Mouse (Mus musculus): ENCODE results near the gene Armh3. TPM values are rescaled to one million over a fixed set of nuclear protein-coding genes. Genes with fewer than 3 reads are reported as not detected.

The Armh3 gene
- total RNA-seq (2021) = 10 to 100 TPM; 12.9 to 17.9 TPM
- long read RNA-seq, experiment 1, partial matches to known transcripts = 8 of 11 reads
- long read RNA-seq, experiment 1, other reads (novel, unspliced or antisense) = 1 of 11 reads
- long read RNA-seq, experiment 2 = 0 reads

DNA sequence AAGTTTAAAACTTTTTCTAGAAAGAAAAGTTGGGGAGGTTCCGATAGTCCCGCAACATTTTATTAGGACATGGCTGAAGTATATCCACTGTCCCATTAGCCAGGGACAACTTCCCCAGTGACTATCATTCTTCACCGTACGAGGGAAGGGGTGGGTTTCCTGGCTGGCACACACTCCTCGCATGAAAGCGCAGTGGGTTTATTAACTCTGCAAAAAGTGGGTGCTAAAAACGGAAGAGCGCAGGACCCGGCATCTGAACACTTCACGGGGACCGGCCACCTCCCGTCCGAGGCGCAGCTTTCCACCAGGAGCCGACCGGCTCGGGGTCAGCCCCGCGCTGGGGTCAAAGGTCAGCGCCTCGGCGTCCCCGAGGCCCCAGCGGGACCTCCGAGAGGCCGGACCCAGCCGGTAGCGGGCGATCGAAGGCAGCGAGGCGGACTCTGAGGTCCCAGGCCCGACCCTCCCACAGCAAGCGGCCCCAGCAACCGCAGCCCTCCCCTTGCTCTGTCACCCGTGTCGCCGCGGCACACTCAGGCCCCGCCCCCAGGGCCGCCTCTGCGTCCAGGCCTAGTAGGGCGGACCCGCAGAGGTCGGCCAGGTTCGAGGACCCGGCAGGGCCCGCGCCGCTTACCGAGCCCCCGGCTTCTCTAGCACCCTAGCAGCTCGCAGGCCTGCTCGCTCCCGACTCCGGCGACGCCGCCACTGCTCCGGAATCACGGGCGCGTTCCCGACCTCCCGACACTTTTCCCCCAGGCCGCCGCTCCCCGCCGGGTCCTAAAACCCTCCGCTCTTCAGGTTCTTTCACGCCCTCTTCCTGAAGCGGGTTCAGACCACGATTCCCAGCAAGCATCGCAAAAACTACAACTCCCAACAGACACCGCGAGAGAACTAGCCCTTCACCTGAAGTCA, at the start of gene Armh3:
Gene Armh3, minus strand, starts transcription at position 704 of the 909 bp plus-strand sequence.
- DNase-seq = peak; percentile 93 to 96

DNA sequence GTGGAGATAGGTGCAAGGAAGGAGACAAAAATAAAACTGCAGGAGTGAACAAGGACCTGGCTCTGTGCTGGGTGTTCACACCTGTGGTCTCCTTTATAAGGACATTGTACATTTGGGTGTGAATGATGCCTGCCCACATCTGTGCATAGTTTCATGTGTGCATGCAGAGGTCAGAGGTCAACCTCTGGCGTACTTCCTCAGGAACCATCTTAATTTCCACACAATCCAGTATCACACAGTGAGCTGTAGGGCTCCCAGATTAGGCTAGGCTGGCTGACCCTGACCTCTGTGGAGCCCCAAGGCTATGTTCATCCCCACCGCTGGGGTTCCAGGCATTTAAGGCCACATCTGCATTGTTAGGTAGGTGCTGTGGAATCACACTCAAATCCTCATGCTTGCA, 49.1 kb upstream of the Armh3 start:
- no peak for DNase-seq

DNA sequence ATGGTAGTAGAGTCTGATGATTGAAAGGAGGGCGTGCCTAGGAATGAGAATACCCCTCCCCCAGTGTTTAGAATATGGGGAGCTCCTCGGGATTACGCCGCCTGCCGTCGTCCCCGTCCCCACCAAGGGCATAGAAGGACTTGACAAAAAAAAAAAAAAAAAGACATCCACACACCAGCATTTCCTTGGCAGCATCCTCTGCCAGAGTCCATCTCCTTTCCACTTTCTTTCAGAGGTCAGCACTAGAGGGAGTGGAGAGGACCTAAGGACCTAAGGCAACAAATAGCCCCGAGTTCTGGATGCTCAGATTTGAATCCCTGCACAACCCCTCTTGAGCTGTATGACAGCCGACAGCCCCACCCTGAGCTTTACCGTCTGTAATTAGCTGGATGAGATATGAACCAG, 48.3 kb upstream of the Armh3 start:
- DNase-seq = no peak

DNA sequence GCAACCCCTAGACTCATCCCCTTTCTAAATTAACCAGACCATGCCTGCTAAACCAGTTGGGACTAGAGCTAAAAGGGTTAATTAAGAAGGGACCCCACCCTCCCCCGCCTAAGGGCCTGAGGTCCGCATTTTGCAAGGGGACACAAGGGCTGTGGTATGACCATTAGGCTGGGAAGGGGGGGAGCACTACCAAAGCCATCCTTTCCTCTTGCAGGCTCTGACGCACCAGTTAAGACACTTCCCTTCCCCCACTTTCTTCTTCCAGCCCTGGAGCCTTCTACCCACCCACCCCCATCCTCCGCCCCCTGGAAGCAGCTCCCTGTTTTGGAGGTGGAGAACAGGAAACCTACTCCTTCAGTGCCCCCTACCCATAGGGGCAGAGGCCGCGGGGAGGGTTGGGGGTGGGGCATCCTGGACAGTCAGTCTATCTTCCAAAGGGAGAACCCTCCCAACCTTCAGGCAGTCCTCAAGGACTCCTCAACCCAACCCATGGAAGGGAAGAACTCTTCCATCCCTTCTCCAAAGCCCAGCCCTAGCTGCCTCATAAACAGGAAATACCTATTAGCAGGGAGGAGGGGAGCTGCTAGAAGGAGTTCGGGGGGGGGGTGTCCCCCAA, 47.5 kb upstream of the Armh3 start:
- DNase-seq = peak; percentile 45 to 69

DNA sequence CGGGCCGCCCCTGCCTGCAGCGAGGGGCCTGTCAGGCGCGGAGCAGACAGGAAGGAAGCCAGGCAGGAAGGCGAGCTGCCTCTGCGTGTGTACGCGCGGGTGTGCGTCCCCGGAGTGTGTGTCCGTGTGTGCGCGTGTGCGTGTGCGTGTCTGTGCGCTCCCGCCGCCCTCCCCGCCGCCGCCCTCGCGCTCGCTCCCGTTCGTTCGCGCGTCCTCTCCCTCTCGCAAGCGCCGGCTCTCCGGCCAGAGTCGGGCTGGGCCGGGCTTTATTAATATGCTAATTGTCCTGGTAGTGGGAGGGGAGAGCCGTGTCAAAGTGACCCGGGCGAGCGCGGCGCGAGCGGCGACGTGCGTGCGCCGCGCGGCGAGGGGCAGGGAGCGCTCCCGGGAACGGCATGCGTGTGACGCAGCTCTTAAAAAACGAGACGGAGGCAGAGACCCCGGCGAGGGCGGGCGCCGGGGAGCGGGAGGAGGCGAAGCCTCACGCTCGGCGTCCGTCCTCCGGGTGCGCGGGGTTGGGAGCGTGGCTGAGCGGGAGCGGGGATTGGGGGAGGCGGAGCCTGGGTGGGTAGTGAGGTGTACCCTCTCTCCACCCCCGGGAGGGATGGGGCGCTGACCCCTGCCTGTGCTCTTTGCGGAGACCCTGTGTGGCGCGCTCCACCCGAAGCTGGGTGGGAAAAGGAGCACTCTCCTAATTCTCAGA, 46.9 kb upstream of the Armh3 start, which contains the start of gene Ldb1:
Gene Ldb1, minus strand, starts transcription at position 222 of the 703 bp plus-strand sequence.
- DNase-seq = peak; percentile 91 to 92

DNA sequence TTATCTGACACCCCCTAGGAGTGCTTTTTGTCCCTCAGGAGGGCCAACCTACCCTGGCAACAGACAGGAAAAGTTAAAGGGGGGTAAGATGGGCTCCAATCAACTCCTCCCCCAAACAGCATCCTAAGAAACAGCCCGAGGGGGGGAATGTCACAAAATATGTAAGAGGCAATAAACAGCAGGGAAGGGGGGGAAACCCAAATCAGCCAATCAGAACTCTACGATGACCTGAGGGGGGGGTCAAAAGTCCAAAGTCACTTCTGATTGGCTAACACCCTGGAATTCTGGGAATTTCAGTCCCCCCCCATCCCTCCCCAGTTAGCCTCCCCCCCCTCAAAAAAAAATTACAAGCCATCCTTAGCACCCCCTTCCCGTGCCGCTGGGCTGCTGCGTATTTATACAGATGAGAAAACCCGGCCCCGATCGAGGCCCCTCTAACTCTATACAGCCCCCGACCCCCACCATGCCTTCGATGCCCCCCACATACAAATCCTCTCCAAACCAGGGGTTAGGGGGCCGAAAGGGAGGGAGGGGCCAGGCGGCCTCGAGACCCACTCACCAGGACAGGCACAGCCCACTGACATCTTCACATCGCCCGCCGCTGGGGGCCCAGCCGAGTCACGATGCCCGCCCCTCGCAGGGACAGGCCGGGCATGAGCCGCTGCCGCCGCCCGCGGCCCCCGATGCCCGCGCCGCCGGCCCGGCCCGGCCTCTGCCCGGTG, 46.1 kb upstream of the Armh3 start, which contains the start of gene Pprc1:
Gene Pprc1, plus strand, starts transcription at position 616 of the 722 bp plus-strand sequence.
- peak in 1 of 2 experiments; percentile 70 for DNase-seq

DNA sequence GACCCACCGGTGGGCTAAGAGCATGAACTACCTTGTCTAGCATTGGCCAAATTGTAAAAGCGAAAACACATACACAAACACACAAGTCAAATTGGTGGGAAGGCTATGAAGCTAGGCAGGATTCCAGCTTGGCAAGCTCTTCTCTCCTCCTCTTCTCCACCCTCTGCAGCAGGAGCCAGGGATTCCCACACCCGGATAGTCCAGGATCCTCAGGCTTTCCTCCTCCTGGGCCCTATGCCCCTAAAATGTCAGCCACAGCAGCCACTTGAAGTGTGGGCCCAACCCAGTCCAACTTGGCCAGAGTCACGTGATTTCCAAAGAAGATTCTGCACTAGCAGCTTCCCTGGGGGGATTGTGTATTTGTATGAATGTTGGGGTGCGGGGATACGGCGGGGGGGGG, 45.1 kb upstream of the Armh3 start:
- peak in 1 of 2 experiments; percentile 24 for DNase-seq

DNA sequence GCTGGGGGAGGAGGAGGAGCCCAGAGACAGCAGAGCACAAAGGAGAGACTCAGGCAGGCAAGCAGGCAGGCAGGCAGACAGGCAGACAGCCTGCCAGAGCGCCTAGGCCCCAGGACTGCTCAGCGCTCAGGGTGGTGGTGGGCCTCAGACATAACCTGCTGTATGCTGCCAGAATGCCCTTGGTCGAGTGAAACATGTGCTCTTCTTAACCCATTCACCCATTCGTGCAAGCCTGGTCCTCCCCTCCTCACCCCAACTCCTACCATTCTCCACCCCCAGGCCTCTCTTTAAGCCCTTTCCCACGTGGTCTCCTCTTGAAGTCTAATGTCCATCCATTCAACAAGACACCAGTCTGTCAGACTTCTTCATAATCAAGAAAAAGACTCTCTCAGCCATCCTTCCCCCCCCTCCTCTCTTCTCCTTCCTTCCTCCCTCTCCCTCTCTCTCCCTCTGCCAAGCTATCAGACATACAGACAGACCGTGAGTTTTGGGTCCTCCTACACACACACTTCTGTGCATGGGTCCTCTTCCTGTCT, 44.3 kb upstream of the Armh3 start:
- DNase-seq = peak; percentile 58 to 62

DNA sequence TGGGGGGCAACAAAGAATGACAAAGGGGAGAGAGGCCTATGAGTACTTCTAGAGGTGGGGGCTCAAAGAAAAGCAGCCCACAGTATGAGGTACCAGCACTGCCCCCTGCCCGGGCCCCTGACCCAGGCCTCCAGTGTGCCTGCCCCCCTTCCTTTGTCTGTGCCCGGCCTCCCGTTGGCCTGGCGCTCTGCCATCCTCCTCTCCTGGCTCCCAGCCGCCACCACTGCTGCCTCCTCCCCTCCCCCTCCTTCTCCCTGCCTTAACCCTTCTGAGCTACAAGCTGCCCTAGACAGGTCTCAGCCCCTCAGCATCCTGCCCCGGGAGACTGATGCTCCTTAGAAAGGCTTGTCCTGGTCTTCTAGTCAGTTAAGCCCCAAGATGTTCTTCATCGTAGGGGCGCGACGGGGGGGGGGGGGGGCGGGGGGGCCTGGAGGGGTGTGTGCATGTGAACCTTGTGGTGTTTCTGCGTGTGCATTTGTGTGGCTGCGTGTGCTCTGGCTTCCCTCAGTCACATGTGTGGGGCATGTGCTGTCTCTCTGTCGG, 43.7 kb upstream of the Armh3 start:
- peak; percentile 91 to 95 for DNase-seq

DNA sequence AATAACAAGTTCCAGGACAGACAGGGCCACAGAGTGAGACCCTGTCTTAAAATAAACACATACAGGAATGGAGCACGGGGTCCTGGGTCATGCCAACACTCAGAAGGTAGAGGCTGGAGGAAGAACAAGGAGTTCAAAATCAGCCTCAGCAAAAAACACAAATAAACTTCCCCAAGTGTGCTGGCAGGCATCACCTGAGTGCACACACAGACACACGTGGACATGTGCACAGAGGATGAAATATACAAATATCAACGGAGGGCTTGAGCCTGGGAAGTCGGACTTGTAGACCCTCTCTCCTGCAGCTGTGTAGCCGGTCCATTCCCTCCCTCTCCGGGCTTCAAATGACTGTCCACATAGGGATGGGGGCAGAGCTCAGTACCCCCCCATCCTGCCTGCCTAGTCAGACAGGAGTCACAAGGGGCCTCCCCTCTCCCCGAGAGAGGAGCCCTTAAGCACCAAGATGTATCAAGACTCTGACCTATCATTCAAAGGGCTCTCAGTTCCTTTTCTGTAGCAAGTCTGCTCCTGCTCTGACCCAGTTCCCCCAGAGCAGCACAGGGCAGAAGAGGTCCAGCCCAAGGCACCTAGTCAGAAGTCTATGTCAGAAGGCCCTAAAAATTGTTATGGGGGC, 43.1 kb upstream of the Armh3 start:
- no peak for DNase-seq

DNA sequence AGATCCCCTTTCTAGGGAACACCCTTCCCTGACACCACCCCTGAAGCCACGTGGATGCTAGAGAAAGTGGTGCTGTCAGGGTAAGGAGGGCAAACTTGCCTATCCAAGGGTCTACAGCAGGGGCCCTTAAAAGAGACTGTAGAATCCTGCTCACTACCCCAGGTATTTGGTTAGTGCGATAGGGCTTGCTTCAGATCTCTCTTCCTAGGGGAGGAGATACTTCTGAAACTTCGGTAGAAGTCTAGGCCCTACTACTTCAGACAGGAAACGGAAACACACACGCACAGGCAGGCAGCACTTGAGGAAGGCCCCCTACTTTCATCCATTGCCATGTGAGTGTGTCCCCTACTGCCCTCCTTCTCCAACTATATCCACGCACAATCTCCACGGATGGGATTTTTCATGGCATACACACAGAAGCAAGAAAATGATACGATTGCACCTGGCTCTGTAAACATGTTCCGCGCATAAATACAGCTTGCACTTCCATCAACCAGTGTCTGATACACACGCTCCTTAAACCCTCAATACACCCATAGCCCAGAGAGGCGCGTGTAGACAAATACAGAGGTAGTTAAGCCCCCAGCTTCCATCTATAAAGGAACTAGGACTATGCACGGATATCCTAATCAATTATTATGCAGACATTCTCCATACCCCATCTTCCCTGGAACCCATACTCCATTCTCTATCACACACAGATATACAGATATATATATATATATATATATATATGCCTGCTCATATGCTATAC, 42.0 kb upstream of the Armh3 start:
- DNase-seq = no peak

DNA sequence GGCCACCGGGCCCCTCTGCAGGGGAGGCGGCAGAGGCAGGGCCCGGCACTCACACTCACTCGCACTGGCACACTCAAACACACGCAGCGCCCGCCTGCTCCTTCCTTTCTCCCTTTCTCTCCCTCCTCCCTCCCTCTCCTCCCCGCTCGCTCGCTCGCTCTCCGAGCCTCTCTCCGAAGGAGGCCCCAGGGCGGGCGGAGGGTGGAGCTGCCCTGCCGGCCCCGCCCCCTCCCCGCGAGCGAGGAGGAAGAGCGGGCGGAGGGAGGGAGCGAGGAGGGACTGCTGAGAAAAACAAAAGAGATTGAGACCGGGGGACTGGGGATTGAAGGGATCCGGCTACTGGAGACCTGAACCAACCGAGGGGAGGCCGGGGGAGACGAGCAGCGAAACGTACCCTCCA, 41.2 kb upstream of the Armh3 start:
- peak; percentile 93 to 98 for DNase-seq

DNA sequence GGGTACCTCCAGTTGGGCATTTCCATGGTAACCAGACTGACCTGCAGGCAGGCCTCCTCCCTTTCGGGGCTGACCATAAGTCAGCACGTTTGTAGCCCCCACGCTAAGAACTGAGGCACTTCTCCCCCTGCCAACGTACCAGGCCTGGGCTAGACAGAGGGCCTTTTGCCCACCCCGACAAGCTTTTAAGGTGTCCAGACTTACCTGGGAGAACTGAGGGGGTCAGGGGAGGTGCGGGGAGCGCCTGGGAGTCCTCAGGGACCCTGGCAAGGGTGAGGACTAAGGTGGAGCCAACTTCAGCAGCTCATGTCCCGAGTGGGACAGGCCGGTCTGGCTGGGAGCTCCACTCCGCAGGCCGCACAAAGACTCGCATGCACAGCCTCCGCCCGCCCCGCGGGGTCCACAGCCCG, 40.6 kb upstream of the Armh3 start:
- DNase-seq = peak in 1 of 2 experiments; percentile 36

DNA sequence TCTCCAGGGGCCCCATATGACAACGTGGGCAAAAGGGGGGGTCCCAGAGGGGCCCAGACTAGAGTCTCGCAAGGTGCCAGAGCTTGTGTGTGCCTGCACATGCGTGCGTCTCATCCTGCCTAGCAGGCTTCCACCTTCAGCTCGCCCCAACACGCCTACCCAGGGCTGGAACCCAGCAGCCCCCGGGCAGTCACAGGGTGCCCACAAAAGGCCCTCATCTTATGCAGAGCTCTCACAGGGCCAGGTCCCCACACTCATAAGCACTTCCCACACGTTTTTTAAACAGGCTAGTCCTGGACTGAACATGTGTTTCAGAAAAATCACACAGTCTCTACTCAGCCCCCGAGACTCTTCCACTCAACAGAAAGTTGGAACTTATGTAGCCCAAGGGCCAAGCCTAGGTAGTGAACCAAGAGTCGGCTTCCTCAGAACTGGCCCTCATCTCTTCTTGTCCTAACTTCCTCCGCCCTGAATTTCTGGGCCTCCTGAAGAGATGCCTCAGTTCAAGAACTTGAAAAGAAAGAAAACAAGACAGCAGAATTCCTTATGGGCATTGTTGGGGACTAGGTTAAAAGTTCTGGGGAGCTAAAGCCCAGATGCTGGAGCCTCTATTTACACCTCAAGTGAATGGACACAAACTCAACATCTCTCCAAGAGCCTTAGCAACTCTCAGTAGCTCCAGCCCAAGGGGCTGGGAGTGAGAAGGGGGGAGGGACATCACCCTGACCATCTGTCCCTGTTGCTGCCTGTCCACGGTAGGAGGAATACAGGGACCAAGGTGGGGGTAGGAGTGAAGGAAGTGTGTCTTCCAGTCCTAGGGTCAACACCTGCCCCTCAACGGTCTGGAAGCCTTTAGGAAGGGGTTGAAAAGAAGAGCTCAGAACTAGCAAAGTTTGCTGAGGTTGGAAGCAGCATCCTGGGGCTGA, 39.9 kb upstream of the Armh3 start:
- DNase-seq = no peak

DNA sequence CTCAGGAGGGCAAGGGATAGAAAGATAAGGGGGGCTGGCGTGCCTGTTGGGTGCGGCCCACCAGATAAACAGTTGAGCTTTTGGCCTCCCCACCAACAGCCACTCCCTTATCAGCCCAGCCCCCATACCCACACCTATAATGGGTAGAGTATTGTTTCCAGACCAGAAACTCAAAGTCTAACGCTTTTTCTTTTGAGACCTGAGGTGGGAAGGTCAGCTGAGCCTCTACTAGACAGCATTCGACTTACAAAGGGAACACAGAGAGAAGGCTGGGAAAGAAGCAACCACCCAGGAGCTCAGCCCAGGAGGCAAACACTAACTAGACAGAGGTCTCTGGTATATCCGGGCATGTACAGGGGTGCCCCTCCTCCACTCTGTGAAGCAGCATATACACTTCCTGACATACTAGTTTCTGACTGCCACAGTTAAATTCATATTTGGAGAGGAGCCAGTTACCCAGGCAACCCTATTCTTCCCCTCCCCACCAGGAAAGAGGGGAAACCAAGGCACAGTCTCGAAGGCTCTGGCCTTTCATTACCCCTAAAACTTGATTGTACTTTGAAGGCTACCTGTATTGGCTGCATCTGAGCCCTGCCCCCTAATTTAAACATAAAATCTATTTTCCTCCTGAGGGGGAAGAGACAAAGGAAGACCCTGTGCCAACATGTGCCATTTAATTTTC, 39.1 kb upstream of the Armh3 start:
- no peak for DNase-seq

DNA sequence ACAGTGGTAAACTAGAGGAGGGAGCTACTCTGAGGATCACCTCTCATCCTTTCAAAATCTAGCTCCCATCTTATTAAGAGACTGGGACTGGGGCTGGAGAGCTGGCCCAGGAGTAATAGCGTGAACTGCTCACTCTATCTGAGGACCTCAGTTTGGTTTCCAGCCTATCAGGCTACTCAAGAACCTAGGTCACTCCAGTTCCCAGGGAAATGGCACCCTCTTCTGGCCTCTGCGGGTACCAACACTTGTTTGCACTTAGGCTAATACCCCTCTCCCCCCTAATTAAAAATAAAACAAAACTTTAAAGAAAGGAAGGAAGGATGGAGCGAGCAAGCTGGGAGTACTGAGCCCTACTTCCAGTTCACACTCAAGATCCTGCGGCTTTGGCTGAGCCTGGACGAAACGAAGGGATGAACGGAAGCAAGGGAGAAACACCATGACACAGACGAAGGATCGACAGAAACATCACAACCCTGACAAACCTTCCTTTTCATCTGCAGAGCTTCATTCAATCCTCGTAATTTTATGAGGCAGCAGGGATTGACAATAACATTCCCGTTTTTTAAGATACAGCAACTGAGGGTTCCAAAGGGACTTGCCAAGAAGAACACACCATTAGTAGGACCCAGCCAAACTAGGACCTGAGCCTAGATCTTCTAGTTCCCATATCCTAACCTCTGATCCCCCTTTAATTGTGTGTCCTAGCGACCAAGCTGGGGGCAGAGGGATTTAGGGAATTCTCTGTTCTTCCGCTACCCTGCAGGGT, 38.4 kb upstream of the Armh3 start:
- no peak for DNase-seq

DNA sequence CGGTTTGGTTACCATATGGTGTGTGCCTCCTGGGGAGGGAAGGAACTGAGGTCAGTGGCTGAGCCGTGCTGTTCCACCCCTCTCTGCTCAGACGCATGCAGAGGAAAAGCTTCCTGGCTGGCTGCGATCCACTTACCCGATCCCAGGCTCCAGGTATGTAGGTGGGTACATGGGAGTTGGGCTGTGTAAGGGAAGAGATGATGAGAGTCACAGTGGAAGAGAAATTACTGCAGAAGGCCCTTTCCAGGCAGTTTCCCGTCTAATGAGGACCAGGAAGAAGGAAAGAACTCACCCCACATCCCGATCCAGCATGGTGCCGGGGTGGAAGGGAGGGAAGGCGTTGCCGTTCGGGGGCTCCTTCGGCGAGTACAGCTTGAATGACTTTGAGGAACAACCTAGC, 37.7 kb upstream of the Armh3 start:
- no peak for DNase-seq
